Mouse (Mus musculus) liver, embryonic 14.5 days (tissue): ENCODE measurements at regions not wholly inside any gene's neighbourhood (a gene's known extent, or its start where the extent isn't known, plus 50 kb on each side); places are given as distances from the start of the nearest gene placed in this dataset.
A peak's percentile ranks its signal among the peaks of the same experiment; 100 is the strongest.

Source experiments
- ATAC-seq: fragments of 200-750 bp; cut with Nextera tagmentation; 2 replicates; pipeline ENCODE4 v1.8.0; 2017; ENCODE audit warnings: moderate number of reproducible peaks, mild to moderate bottlenecking, moderate library complexity; ENCODE audit not compliant: insufficient read depth
- DNase-seq, 3 experiments: peaks; one replicate each; pipeline ENCODE4 v3.0.0-alpha.2; 2012 to 2013; ENCODE audit warnings: low read depth in 3 of 3, low spot score in 3 of 3
- H3K27ac ChIP-seq: fragments of 300-500 bp; sonication (generic); 2 replicates; pipeline ENCODE4 v1.5.1; 2014; ENCODE audit warnings: moderate library complexity, mild to moderate bottlenecking, control low read depth, inconsistent platforms
- H3K27me3 ChIP-seq: fragments of 300-500 bp; sonication (generic); 2 replicates; pipeline ENCODE4 v1.6.1; 2014; ENCODE audit warnings: mild to moderate bottlenecking, low read length, moderate library complexity; ENCODE audit not compliant: control insufficient read depth, insufficient read depth
- H3K36me3 ChIP-seq: fragments of 300-500 bp; sonication (generic); replicated peaks from 2 replicates; pipeline ENCODE4 v1.6.1; 2014; ENCODE audit warnings: low read depth; ENCODE audit not compliant: control insufficient read depth, insufficient read depth
- H3K4me1 ChIP-seq, 2 experiments: fragments of 200-500 bp in 1 of 2; fragments of 300-500 bp in 1 of 2; sonication (generic) in 1 of 2; replicated peaks; 2 replicates each; pipeline ENCODE4 v1.6.1; 2012 to 2014; ENCODE audit warnings: antibody characterized with exemption in 1 of 2, inconsistent platforms in 1 of 2, low read length in 1 of 2; ENCODE audit not compliant: control insufficient read depth in 2 of 2, insufficient read depth in 2 of 2
- H3K4me2 ChIP-seq: fragments of 300-500 bp; sonication (generic); 2 replicates; pipeline ENCODE4 v1.6.1; 2014; ENCODE audit warnings: low read depth, mild to moderate bottlenecking, control low read depth, moderate library complexity
- H3K4me3 ChIP-seq, 2 experiments: fragments of 200-500 bp in 1 of 2; fragments of 300-500 bp in 1 of 2; sonication (generic) in 1 of 2; 2 replicates each; pipeline ENCODE4 v1.5.1; 2012 to 2014; ENCODE audit warnings: low read depth in 2 of 2, low read length in 2 of 2, mild to moderate bottlenecking in 2 of 2, control low read depth in 1 of 2, inconsistent platforms in 1 of 2, moderate library complexity in 1 of 2; ENCODE audit not compliant: insufficient read depth in 1 of 2
- H3K9ac ChIP-seq: fragments of 300-500 bp; sonication (generic); replicated peaks from 2 replicates; pipeline ENCODE4 v1.6.1; 2014; ENCODE audit warnings: mild to moderate bottlenecking, control low read depth, moderate library complexity
- H3K9me3 ChIP-seq: fragments of 300-500 bp; sonication (generic); 2 replicates; pipeline ENCODE4 v1.6.1; 2016; ENCODE audit warnings: low read length, mixed read lengths; ENCODE audit not compliant: control insufficient read depth
- CTCF ChIP-seq: IDR thresholded peaks from 2 replicates; pipeline ENCODE4 v1.5.1; 2016; ENCODE audit warnings: antibody characterized with exemption, low read depth, control low read depth
- EP300 ChIP-seq: IDR thresholded peaks from 2 replicates; pipeline ENCODE4 v1.6.1; 2016; ENCODE audit warnings: antibody characterized with exemption, low read depth
- WGBS: fragments of 180-500 bp; shearing (Covaris S2); extraction: QIAGEN DNeasy Blood & Tissue Kit; methylation state at CpG from one replicate; pipeline ENCODE4 v1.1.7; 2014; ENCODE audit not compliant: insufficient replicate concordance; 5-methylcytosine and 5-hydroxymethylcytosine counted together

DNA sequence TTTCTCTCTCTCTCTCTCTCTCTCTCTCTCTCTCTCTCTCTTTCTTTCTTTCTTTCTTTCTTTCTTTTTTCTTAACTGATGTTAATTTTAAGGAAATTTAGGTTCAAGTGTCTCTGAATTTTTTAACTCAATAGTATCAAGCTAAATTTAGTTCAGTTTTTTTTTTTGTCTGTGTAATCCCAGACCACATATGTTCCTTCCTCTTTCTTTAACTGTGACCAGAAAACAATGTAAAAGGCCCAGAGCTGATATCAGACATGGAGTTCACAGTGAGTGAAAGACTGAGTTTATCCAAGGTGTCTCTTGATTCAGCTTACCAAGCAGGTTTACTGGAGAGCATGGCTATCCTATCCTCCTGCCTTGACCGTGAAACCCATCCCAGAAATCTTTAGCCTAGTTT lies 258.9 kb upstream of the Veph1 start:
- no peak overlapping the region for H3K4me2 ChIP-seq
- peaks cover 0 to 4% of the 10 kb centered on the region in 2 experiments; a peak in 1 of 4 replicates for H3K4me1 ChIP-seq
- no peak overlapping the region for H3K4me3 ChIP-seq
- H3K9ac ChIP-seq: no peak overlapping the region
- no peaks in the 10 kb centered on the region for H3K9me3 ChIP-seq
- 35% methylated on average over 1 of the region's 1 CpGs for WGBS
- DNase-seq (no peak), ATAC-seq (no peak)
- H3K27ac ChIP-seq: no peak overlapping the region
- no peaks in the 10 kb centered on the region for H3K27me3 ChIP-seq
- no peaks in the 10 kb centered on the region for H3K36me3 ChIP-seq
- TF ChIP-seq CTCF (no peak), EP300 (no peak)

DNA sequence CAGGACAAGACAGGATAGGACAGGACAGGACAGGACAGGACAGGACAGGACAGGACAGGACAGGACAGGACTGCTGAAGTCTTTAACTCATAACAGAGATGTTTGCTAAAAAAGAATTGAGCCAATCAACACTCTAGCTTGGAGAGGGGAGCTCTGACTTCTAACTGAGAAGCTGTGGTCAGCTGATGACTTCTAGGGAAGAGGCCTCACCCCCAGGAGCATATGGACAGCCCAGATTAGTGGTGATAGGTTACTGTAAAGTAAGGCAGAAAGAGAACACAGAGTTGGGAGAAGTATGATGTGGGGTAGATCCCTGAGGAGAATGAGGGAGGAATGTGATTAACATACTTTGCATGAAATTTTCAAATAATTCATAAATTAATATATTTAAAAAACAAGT lies 254.3 kb upstream of the Veph1 start:
- H3K9me3 ChIP-seq: no peaks in the 10 kb centered on the region
- ATAC-seq (no peak), DNase-seq (no peak)
- no peaks in the 10 kb centered on the region for H3K27me3 ChIP-seq
- H3K4me3 ChIP-seq: no peak overlapping the region
- no peak overlapping the region for H3K9ac ChIP-seq
- no peaks in the 10 kb centered on the region for H3K36me3 ChIP-seq
- TF ChIP-seq CTCF (no peak), EP300 (no peak)
- no peak overlapping the region for H3K27ac ChIP-seq
- H3K4me1 ChIP-seq: peaks cover 6 to 10% of the 10 kb centered on the region in 2 experiments; a peak in 3 of 4 replicates
- H3K4me2 ChIP-seq: no peak overlapping the region

DNA sequence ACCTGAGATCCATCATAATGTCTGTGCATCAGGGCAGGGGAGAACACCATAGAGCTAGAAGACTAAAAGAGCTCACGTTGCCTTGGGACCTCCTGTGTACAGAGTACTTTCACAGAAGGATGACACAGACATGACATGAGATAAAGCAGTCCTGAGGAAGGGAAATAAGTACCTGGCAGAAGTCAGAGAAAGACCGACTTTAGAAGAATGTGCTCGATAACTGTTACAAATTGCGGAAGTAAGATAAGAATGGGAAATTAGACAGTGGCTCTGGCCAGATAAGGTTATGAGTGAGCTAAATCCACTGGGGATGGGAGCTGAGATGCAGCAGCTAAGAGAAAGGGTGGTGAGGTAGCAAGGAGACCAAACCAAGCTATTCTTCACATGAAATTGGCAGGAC lies 249.9 kb upstream of the Veph1 start:
- peak; percentile 73 for ATAC-seq

DNA sequence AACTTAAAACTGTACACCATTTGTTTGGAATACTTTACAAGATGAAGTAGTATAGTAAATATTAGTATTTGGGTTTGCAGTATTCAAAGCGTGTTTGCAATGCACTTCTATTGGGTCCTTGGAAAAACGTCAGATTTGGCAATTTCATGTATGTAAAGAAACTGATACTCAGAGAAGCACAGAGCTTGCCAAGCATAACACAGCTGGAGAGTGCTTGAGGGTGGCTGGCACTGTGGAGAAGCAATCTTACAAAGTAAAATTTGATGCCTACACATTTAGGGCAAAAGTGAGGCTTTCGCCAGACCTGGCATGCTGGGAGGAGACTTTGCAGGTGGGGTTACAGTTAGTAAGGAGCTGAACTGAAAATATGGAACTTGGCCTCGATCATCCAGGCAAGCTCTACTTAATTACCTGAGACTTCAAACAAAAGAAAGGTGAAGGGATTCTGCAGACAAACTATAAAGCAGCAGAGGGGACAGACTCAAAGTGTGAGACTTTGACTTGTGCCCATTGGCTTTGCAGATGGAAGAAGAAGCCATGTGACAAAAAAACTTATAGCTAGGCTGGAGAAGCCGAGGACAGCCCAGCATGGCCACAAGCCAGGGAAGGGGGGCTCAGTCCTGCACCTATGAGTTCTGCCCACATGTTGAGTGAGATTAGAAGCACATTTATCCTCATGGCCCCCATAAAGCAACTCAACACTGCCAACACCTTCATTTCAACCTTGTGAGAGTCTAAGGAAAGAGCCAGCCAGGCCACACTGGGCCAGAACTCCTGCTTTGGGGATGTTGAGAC lies 247.7 kb upstream of the Veph1 start:
- Histone ChIP-seq H3K27ac (no peak overlapping the region), H3K9me3 (no peaks in the 10 kb centered on the region), H3K4me3 (no peak overlapping the region), H3K9ac (no peak overlapping the region), H3K27me3 (no peaks in the 10 kb centered on the region), H3K4me1 (peaks cover 5 to 6% of the 10 kb centered on the region in 2 experiments; a peak in 3 of 4 replicates), H3K36me3 (no peaks in the 10 kb centered on the region), H3K4me2 (no peak overlapping the region)
- no peak for TF ChIP-seq EP300
- no peak for TF ChIP-seq CTCF
- WGBS: 58% methylated on average over 5 of the region's 5 CpGs
- DNase-seq (no peak), ATAC-seq (no peak)

More for the DNA sequence above, 249.9 kb upstream of the Veph1 start:
- TF ChIP-seq CTCF (no peak), EP300 (peak; percentile 73)
- Histone ChIP-seq H3K27me3 (no peaks in the 10 kb centered on the region), H3K36me3 (no peaks in the 10 kb centered on the region), H3K4me1 (peaks cover 6 to 10% of the 10 kb centered on the region in 2 experiments; a peak in 3 of 4 replicates), H3K27ac (no peak overlapping the region), H3K9me3 (no peaks in the 10 kb centered on the region), H3K4me3 (no peak overlapping the region), H3K4me2 (no peak overlapping the region), H3K9ac (no peak overlapping the region; the same call in 1 of the 2 replicates)
- 6% methylated on average over 4 of the region's 4 CpGs for WGBS
- DNase-seq: peak in 1 of 3 experiments; percentile 6

DNA sequence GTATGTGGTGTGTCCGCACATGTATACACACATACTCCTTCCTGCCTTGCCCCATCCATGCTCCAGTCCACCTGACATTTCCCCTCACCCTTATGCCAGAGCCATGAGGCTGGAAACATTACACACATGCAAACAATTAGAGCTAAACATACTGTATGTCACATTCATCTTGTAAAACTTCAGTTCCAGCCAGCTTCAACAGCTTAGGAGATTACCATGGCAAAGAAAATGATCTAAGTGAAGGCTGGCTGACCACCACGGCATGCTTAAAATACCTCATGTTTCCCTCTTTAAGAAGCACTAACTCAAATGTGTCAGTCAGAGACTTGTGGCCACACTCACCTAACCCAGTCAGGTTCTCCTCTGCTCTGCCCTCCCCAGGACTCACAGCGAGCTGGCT lies 246.2 kb upstream of the Veph1 start:
- Histone ChIP-seq H3K9ac (no peak overlapping the region), H3K27ac (no peak overlapping the region), H3K4me2 (no peak overlapping the region), H3K4me1 (peaks cover 5 to 6% of the 10 kb centered on the region in 2 experiments; a peak in 3 of 4 replicates), H3K36me3 (no peaks in the 10 kb centered on the region), H3K4me3 (no peak overlapping the region), H3K27me3 (no peaks in the 10 kb centered on the region), H3K9me3 (no peaks in the 10 kb centered on the region)
- ATAC-seq (no peak), DNase-seq (no peak)
- 55% methylated on average over 3 of the region's 3 CpGs for WGBS
- TF ChIP-seq CTCF (no peak), EP300 (no peak)
